Mouse (Mus musculus) kidney, adult 10 weeks (tissue): ENCODE data around the gene Ciapin1. TPM values are rescaled to one million over a fixed set of nuclear protein-coding genes. Genes with fewer than 3 reads are reported as not detected.

Source experiments
- polyA plus RNA-seq: library from polyadenylated mRNA; stranded (reverse); fragments of 350-450 nt; fragmentation: Illumina TruSeq; extraction: RNeasy Lipid Tissue Mini Kit (QIAGEN cat#74804); gene quantifications from one replicate; pipeline ENCODE4 v1.2.3, GENCODE M21; 2014; ENCODE audit warnings: low read depth, low replicate concordance

Gene Ciapin1
- 3.2 TPM for polyA plus RNA-seq

GRCm38 (mm10) chr8:94837662-94838574 is at the start of gene Ciapin1, which contains the start of gene Coq9:
Gene Ciapin1 (minus strand): TSS chr8:94838358.
Gene Coq9 (plus strand): TSS chr8:94838321.

GRCm38 (mm10) chr8:94876197-94876730 is 38.1 kb upstream of the Ciapin1 start, which contains the start of gene Dok4:
Gene Dok4 (minus strand): TSS chr8:94876330.

GRCm38 (mm10) chr8:94857346-94858173 is 19.4 kb upstream of the Ciapin1 start, which contains the start of gene Polr2c:
Gene Polr2c (plus strand): TSS chr8:94857450.

GRCm38 (mm10) chr8:94810153-94810552 is 28.0 kb downstream of the Ciapin1 start, which contains the start of gene Ccl17:
Gene Ccl17 (plus strand): TSS chr8:94810453.

GRCm38 (mm10) chr8:94771941-94772670 is 66.1 kb downstream of the Ciapin1 start, which contains the start of gene Cx3cl1:
Gene Cx3cl1 (plus strand): TSS chr8:94772009.

Other genes starting within 250 kb of the Ciapin1 start
- 56.8 TPM for gene Rspry1, start 236.4 kb downstream of the Ciapin1 start, polyA plus RNA-seq
- 54.6 TPM for gene Fam192a, start 236.4 kb downstream of the Ciapin1 start, polyA plus RNA-seq
- 151 TPM for gene Arl2bp, start 171.8 kb downstream of the Ciapin1 start, polyA plus RNA-seq
- gene Pllp, start 142.1 kb downstream of the Ciapin1 start, polyA plus RNA-seq, result 6.4 TPM
- gene Ccl22, start 92.8 kb downstream of the Ciapin1 start, polyA plus RNA-seq, result 0.20 TPM
- 2.9 TPM for gene Cx3cl1, start 66.3 kb downstream of the Ciapin1 start, polyA plus RNA-seq
- gene Ccl17, start 27.9 kb downstream of the Ciapin1 start, polyA plus RNA-seq, result not detected
- gene Coq9, start within 50 bp of the Ciapin1 start, polyA plus RNA-seq, result 24.6 TPM
- gene Polr2c, start 19.1 kb upstream of the Ciapin1 start, polyA plus RNA-seq, result 4.2 TPM
- 0.97 TPM for gene Dok4, start 38.0 kb upstream of the Ciapin1 start, polyA plus RNA-seq
- not detected for gene Ccdc102a, start 79.7 kb upstream of the Ciapin1 start, polyA plus RNA-seq
- gene Adgrg5, start 85.3 kb upstream of the Ciapin1 start, polyA plus RNA-seq, result not detected
- 10.6 TPM for gene Adgrg1, start 136.4 kb upstream of the Ciapin1 start, polyA plus RNA-seq
- 0.73 TPM for gene Adgrg3, start 179.3 kb upstream of the Ciapin1 start, polyA plus RNA-seq
- gene Drc7, start 216.7 kb upstream of the Ciapin1 start, polyA plus RNA-seq, result not detected
- gene Katnb1, start 242.8 kb upstream of the Ciapin1 start, polyA plus RNA-seq, result not detected